Mouse (Mus musculus) spleen, embryonic (tissue): ENCODE results near the gene Cyp2c37.
"Not testable (repeated sequence)": the region's sequence is repeated elsewhere in the genome, so short reads cannot be mapped to it uniquely, and the experiment has no call there.

Source experiments
- CTCF ChIA-PET: fragments of 350-600 bp; sonication (Branson Sonifier 250); formaldehyde crosslinking; loops from one replicate; lab custom pipeline; 2022; lab: Charles Lee

The Cyp2c37 gene

DNA sequence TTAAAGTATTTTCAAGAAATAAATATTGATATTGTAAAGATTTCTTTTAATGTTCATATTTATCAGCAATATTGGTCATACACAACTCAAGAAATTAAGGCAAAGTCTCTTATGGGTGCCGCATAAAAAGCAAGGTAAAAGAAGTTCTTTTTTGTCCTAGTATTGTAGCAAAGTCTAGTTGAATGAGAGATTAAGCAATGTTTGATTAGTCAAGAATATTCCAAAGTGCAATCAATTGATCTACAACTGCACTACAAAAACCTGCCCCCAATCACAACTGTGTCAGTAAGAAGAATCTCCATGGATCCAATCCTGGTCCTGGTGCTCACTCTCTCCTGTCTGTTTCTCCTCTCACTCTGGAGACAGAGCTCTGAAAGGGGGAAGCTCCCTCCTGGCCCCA is at the start of gene Cyp2c37:
Gene Cyp2c37 (plus strand): TSS at position 285 of the 400 bp plus-strand sequence.
- CTCF ChIA-PET, result not testable (repeated sequence)

DNA sequence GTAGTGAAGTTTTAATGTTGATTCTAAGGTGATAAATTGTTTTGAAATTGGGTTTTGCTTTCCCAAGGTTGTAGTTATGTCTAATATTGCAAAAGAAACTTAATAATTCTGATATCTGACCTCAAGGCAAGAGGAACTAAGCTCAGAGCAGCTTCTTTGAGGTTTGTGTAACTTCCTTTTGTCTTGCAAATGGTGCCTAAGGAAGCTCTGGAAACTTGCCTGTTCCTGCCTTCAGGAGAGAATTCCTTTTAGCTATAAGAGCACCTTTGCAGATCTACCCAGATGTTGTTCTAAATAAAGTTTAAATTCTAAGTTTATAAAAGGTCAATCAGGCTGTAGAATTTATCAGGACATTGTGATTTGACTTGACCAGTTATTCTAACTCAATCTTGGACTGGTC is 31.4 kb upstream of the Cyp2c37 start:
- CTCF ChIA-PET, result not testable (repeated sequence)

DNA sequence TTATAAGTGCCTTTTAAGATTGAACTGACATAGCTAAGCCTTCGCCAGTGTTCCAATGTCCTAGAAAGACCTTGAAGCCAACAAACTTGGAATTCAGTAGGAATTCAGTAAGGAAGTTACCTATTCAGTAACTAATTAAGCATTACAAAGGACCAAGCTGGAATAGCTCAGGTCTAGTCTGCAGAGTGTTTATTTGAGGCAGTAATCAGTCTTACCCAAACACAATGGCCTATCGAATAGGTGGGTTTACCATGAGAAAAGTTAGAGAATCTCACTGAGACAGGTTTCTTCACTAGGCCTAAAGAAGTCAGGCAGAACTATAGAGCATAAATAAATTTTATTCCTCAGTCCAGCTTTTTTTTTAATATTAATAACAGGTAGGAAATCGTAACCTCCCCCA is 21.1 kb upstream of the Cyp2c37 start:
- CTCF ChIA-PET, result not testable (repeated sequence)

DNA sequence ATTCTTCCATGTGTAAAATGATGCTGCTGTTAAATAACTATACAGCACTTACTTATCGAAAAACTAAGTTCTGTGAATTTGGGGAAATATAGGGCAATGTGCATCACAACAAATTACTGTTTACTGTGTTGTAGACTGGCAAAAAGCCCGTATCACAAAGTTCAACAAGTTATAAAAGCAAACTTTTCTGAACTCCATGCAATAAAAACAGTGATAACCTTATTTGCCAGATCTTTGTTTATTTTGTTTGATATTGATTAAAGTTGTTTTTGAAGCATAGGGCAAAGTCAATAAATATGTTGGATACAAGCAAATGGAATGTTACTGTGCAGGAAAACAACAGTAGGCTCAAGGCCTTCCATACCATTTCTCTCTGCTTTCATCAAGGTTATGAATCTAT is 2.8 kb upstream of the Cyp2c37 start:
- CTCF ChIA-PET, result no interaction called here
